Mouse (Mus musculus) liver, embryonic 13.5 days (tissue): Measurements from ENCODE around the gene Ankrd36. TPM values are rescaled to one million over a fixed set of nuclear protein-coding genes. Genes with fewer than 3 reads are reported as not detected.

Source experiments
- ATAC-seq: fragments of 200-750 bp; cut with Nextera tagmentation; 2 replicates; pipeline ENCODE4 v1.8.0; 2017; ENCODE audit warnings: low read depth, mild to moderate bottlenecking, moderate number of reproducible peaks, moderate library complexity
- DNase-seq: peaks from one replicate; pipeline ENCODE4 v3.0.0; 2022
- H3K27ac ChIP-seq: fragments of 300-500 bp; sonication (generic); 2 replicates; pipeline ENCODE4 v1.5.1; 2015; ENCODE audit warnings: moderate library complexity, mild to moderate bottlenecking, inconsistent platforms
- H3K27me3 ChIP-seq: fragments of 300-500 bp; sonication (generic); 2 replicates; pipeline ENCODE4 v1.6.1; 2015; ENCODE audit warnings: mild to moderate bottlenecking, inconsistent platforms
- H3K36me3 ChIP-seq: fragments of 300-500 bp; sonication (generic); 2 replicates; pipeline ENCODE4 v1.6.1; 2015; ENCODE audit warnings: mild to moderate bottlenecking, inconsistent platforms
- H3K4me1 ChIP-seq: fragments of 300-500 bp; sonication (generic); replicated peaks from 2 replicates; pipeline ENCODE4 v1.6.1; 2015; ENCODE audit warnings: inconsistent platforms
- H3K4me2 ChIP-seq: fragments of 300-500 bp; sonication (generic); 2 replicates; pipeline ENCODE4 v1.6.1; 2015; ENCODE audit warnings: inconsistent platforms, mild to moderate bottlenecking, moderate library complexity
- H3K4me3 ChIP-seq: fragments of 300-500 bp; sonication (generic); replicated peaks from 2 replicates; pipeline ENCODE4 v1.5.1; 2015; ENCODE audit warnings: mild to moderate bottlenecking, inconsistent platforms
- H3K9ac ChIP-seq: fragments of 300-500 bp; sonication (generic); 2 replicates; pipeline ENCODE4 v1.6.1; 2015; ENCODE audit warnings: mild to moderate bottlenecking, inconsistent platforms
- H3K9me3 ChIP-seq: fragments of 300-500 bp; sonication (generic); replicated peaks from 2 replicates; pipeline ENCODE4 v1.6.1; 2016; ENCODE audit warnings: inconsistent platforms
- WGBS: fragments of 180-500 bp; shearing (Covaris S2); methylation state at CpG from one replicate; pipeline ENCODE4 v1.1.7; 2015; ENCODE audit not compliant: insufficient replicate concordance; 5-methylcytosine and 5-hydroxymethylcytosine counted together
- polyA plus RNA-seq: library from polyadenylated mRNA; unstranded; fragments of >200 nt; fragmentation: Nextera tagmentation; extraction: Ambion mirVana; gene quantifications from 2 replicates; pipeline ENCODE4 v1.2.1, GENCODE M21; 2015

The Ankrd36 gene
- polyA plus RNA-seq, 1 experiment from 2014 or later, result 1.5 TPM

GRCm38 (mm10) chr11:5684283-5684682 lies 114.8 kb downstream of the Ankrd36 start:
- no peak overlapping the region for H3K4me2 ChIP-seq
- WGBS, result 31% methylated on average over 7 of the region's 7 CpGs
- no peaks in the 10 kb centered on the region for H3K9me3 ChIP-seq
- no peak overlapping the region for H3K4me3 ChIP-seq
- no peaks in the 10 kb centered on the region for H3K36me3 ChIP-seq
- DNase-seq, result no peak
- H3K9ac ChIP-seq, result no peak overlapping the region
- ATAC-seq, result no peak
- H3K27ac ChIP-seq, result no peak overlapping the region
- H3K4me1 ChIP-seq, result no peaks in the 10 kb centered on the region
- H3K27me3 ChIP-seq, result no peaks in the 10 kb centered on the region

DNA sequence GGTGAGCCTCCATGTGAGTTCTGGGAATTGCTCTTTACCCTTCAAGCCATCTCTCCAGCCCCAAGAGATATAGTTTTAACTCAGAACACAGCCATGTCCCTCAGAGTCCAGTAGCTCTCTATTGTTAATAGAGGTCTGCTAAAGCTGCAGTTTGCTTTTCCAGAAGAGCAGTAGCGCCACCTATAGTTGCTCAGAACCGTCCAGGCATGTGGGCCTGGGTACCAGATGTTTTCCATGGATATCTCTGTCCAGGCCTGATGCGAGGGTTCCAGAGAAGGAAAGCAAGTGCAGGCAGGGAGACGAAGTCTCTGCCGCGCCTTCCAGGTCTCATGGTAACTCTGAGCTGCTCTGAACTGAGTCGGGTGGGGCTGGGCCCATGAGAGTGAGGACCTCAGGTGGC lies 122.3 kb downstream of the Ankrd36 start:
- ATAC-seq, result no peak
- 25% methylated on average over 7 of the region's 7 CpGs for WGBS
- Histone ChIP-seq H3K27ac (no peak overlapping the region), H3K36me3 (no peaks in the 10 kb centered on the region), H3K4me3 (no peak overlapping the region), H3K4me1 (no peaks in the 10 kb centered on the region), H3K4me2 (no peak overlapping the region), H3K27me3 (no peaks in the 10 kb centered on the region; the same call in 1 of the 2 replicates), H3K9ac (no peak overlapping the region), H3K9me3 (no peaks in the 10 kb centered on the region)
- DNase-seq, result no peak

DNA sequence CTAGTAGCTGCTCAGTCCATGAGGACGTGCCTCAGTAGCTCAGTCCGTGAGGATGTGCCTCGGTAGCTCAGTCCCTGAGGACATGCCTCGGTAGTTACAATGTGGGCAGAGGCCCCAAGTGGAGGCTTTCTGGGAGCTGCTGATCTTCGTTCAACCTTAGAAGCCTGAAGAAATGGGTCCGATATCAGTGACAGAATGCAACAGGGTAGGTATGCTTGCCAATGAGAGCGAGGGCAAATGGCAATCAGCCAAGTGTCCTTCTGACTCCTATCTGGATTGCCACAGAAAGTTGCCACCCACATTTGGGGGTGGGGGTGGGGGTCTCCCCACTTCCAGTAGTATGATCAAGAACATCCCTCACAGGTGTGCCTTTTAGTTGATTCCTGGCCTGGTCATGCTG lies 131.3 kb downstream of the Ankrd36 start:
- H3K36me3 ChIP-seq, result peaks cover 24% of the 10 kb centered on the region
- 67% methylated on average over 7 of the region's 7 CpGs for WGBS
- no peak overlapping the region for H3K4me2 ChIP-seq
- no peak overlapping the region for H3K27ac ChIP-seq
- H3K4me3 ChIP-seq, result no peak overlapping the region
- no peak for ATAC-seq
- no peak overlapping the region for H3K9ac ChIP-seq
- peaks cover 19% of the 10 kb centered on the region for H3K4me1 ChIP-seq
- H3K27me3 ChIP-seq, result no peaks in the 10 kb centered on the region
- no peak for DNase-seq
- no peaks in the 10 kb centered on the region for H3K9me3 ChIP-seq

- no peak overlapping the region for H3K4me3 ChIP-seq
- ATAC-seq, result no peak
- DNase-seq, result no peak
- H3K4me1 ChIP-seq, result peaks cover 24% of the 10 kb centered on the region
- peaks cover 24% of the 10 kb centered on the region for H3K36me3 ChIP-seq
- 21% methylated on average over 2 of the region's 2 CpGs for WGBS
- H3K27me3 ChIP-seq, result no peaks in the 10 kb centered on the region
- no peak overlapping the region for H3K4me2 ChIP-seq
- no peak overlapping the region; the same call in 1 of the 2 replicates for H3K27ac ChIP-seq
- H3K9me3 ChIP-seq, result no peaks in the 10 kb centered on the region
- no peak overlapping the region for H3K9ac ChIP-seq
These were observed 131.8 kb downstream of the Ankrd36 start for GRCm38 (mm10) chr11:5701300-5701699.

GRCm38 (mm10) chr11:5701821-5702220 lies 132.3 kb downstream of the Ankrd36 start:
- Histone ChIP-seq H3K4me1 (peaks cover 30% of the 10 kb centered on the region), H3K27ac (no peak overlapping the region; the same call in 1 of the 2 replicates), H3K27me3 (no peaks in the 10 kb centered on the region), H3K9me3 (no peaks in the 10 kb centered on the region), H3K4me2 (no peak overlapping the region), H3K4me3 (no peak overlapping the region), H3K9ac (no peak overlapping the region), H3K36me3 (peaks cover 24% of the 10 kb centered on the region)
- no peak for ATAC-seq
- DNase-seq, result no peak
- 89% methylated on average over 1 of the region's 1 CpGs for WGBS

DNA sequence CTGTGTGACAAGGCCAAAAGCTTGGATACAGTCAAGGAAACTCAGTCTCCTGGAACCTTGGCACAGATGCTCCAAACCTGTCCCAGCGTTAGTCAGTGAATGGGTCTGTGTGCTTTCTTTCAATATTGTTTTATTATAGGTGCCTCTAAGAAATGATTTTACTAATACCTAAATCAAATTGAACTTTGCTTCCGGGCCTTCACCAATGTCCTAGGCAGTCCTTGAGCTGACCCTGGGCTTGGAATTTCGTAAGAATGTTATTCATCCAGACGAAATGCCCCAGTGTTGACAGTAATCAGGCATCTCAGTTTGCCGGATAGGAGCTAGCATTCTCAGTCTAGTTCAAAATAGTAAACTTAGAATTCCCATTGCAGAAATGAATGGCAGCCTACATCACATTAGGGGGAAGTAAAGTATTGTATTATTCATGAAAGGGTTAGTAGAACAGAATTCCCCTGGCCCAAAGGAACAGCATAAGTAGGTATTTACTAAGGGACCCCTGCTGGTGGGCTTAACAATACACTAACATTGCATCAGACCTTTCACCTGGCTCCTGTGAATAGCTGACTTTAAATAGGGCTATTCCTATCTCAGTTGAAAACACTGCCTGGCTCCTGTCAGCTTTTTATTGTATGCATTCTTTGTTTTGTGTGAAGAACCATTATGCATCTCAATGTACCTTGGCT lies 132.9 kb downstream of the Ankrd36 start:
- Histone ChIP-seq H3K27me3 (no peaks in the 10 kb centered on the region), H3K36me3 (peaks cover 24% of the 10 kb centered on the region), H3K4me1 (peaks cover 32% of the 10 kb centered on the region), H3K9ac (no peak overlapping the region), H3K27ac (no peak overlapping the region), H3K4me3 (no peak overlapping the region), H3K4me2 (no peak overlapping the region), H3K9me3 (no peaks in the 10 kb centered on the region)
- 81% methylated on average over 5 of the region's 5 CpGs for WGBS
- ATAC-seq (no peak), DNase-seq (no peak)

DNA sequence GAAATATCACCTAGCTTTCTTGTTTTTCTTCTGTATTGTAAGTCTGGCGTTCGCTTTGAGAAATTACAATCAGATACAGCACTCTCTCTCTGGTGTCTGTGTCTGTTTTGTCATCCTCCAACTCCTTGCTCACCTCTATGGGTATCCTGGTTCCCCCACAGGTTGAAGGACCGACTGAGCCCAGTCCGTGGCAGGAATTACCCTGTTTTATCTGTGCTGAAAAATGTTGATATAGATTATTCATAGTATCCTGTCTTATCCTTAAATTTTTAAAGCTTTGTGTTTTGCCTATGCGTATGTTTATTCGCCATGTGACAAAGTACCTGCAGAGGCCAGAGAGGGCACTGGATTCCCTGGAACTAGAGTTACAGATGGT lies 133.5 kb downstream of the Ankrd36 start:
- H3K27ac ChIP-seq, result no peak overlapping the region
- peaks cover 32% of the 10 kb centered on the region for H3K4me1 ChIP-seq
- H3K36me3 ChIP-seq, result peaks cover 24% of the 10 kb centered on the region
- no peak overlapping the region for H3K9ac ChIP-seq
- H3K4me3 ChIP-seq, result no peak overlapping the region
- no peak for DNase-seq
- no peaks in the 10 kb centered on the region for H3K9me3 ChIP-seq
- ATAC-seq, result no peak
- H3K4me2 ChIP-seq, result no peak overlapping the region
- no peaks in the 10 kb centered on the region for H3K27me3 ChIP-seq
- WGBS, result 77% methylated on average over 6 of the region's 6 CpGs

DNA sequence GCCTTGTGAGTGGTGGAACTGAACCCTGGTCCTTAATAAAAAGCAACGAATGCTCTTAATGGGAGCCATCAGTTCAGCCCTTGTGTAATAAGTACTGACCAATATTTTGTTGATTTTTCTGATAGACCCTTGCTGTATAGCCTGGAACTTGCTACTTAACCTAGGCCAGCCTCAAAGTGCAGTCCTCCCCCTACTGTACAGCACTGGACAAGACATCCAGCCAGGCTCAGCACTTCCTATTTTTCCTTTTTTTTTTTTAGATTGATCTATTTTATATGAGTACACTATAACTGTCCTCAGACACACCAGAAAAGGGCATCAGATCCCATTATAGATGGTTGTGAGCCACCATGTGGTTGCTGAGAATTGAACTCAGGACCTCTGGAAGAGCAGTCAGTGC lies 133.9 kb downstream of the Ankrd36 start:
- WGBS, result 67% methylated on average over 1 of the region's 1 CpGs
- Histone ChIP-seq H3K4me2 (no peak overlapping the region), H3K9ac (no peak overlapping the region), H3K36me3 (peaks cover 24% of the 10 kb centered on the region), H3K4me1 (peaks cover 34% of the 10 kb centered on the region), H3K27ac (no peak overlapping the region), H3K27me3 (no peaks in the 10 kb centered on the region), H3K9me3 (no peaks in the 10 kb centered on the region), H3K4me3 (no peak overlapping the region)
- DNase-seq (no peak), ATAC-seq (no peak)

DNA sequence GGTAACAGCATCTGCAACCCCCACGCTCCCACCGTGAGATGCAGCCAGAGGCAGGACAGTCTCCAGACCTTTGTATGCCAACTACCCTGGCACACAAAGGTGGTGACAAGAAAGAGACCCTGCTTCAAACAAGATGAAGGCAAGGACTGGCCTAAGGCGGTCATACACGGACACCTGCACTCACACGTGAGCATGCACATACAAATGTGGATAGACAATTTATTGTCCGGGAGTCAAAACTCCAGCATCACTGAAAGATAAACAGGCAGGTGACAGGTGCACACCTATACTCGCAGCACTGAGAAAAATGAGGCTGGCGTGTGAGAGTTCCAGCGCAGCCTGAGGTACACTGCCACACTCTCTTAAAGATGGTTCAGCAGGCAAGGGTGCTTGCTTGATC lies 136.5 kb downstream of the Ankrd36 start:
- Histone ChIP-seq H3K27ac (no peak overlapping the region), H3K27me3 (no peaks in the 10 kb centered on the region), H3K36me3 (peaks cover 24% of the 10 kb centered on the region), H3K4me3 (peak overlapping the region; percentile 98), H3K9ac (peak overlapping the region; percentile 96), H3K4me2 (peak overlapping the region; percentile 80), H3K4me1 (peaks cover 30% of the 10 kb centered on the region), H3K9me3 (no peaks in the 10 kb centered on the region)
- ATAC-seq (no peak), DNase-seq (no peak)
- WGBS, result 86% methylated on average over 9 of the region's 9 CpGs

DNA sequence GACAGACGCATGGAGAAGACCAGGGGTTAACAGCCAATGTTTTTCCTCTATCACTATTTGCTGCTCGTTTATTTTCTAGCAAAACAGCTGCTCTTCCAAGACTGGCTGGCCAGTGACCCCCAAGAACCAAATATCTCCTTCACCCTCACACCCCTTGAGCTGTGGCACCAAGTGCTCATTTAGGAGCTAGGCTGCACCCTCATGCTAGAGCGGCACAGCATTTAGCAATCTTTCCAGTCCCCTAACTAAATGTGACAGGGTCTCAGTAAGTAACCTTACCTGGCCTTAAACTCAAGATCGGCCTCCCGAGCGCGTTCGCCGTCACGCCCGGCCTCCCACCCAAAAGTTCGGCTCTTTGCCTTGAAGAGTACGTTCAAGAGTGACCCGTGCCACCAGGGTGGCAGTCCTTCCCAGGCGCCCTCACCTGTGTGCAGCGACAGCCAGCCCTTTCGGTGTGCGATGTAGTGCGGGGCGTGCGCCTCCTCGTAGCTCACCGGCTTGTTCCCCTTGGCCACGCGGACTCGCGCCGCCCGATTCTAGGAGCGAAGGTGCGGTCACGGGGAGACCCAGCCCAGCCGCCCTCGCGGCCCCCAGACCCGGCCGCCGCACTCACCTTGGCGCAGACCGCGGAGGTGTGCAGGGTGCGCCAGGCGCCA lies 137.5 kb downstream of the Ankrd36 start:
- under 1% methylated on average over 43 of the region's 43 CpGs for WGBS
- DNase-seq, result peak; percentile 47

DNA sequence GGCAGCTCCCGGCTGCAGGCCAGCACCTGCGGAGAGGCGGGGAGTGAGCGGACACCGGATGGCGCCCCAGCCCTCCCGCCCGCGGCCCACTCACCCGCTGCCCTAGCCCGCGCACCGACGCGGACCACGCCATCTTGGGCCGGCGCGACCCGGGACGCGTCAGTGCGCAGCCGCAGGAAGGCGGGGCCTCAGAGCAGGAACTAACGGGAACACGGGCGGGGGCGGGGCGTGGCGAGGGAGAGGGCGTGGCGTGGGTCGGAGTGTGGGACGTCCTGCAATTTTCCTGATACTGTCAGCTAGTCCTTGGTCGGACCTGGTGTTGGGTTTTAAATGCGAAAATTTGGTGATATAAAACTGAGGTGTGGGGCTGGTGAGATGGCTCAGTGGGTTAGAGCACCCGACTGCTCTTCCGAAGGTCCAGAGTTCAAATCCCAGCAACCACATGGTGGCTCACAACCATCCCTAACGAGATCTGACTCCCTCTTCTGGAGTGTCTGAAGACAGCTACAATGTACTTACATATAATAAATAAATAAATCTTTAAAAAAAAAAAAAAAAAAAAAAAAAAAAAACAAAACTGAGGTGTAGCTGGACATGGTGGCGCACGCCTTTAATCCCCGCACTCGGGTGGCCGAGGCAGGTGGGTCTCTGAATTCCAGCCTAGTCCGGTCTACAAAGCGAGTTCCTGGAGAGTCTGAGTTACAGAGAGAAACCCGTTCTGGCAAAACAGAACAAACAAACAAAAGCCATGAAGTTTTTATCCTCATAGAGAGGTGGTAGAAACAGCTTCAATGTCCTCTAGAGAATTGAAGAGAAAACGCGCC lies 138.3 kb downstream of the Ankrd36 start:
- H3K27me3 ChIP-seq, result no peaks in the 10 kb centered on the region
- DNase-seq, result peak; percentile 86
- H3K9me3 ChIP-seq, result no peaks in the 10 kb centered on the region
- peak overlapping the region; percentile 96 for H3K9ac ChIP-seq
- H3K4me1 ChIP-seq, result peaks cover 18% of the 10 kb centered on the region
- H3K4me3 ChIP-seq, result peak overlapping the region; percentile 98
- H3K4me2 ChIP-seq, result peak overlapping the region; percentile 80
- 17% methylated on average over 50 of the region's 50 CpGs for WGBS
- H3K27ac ChIP-seq, result peak overlapping the region; percentile 70
- peak; percentile 95 for ATAC-seq
- H3K36me3 ChIP-seq, result peaks cover 21% of the 10 kb centered on the region

More for the DNA sequence above, 137.5 kb downstream of the Ankrd36 start:
- peak overlapping the region; percentile 80 for H3K4me2 ChIP-seq
- no peaks in the 10 kb centered on the region for H3K9me3 ChIP-seq
- peak; percentile 82 for ATAC-seq
- H3K4me3 ChIP-seq, result peak overlapping the region; percentile 98
- peak overlapping the region; percentile 96 for H3K9ac ChIP-seq
- peaks cover 24% of the 10 kb centered on the region for H3K36me3 ChIP-seq
- H3K27me3 ChIP-seq, result no peaks in the 10 kb centered on the region
- H3K27ac ChIP-seq, result peak overlapping the region; percentile 70
- H3K4me1 ChIP-seq, result peaks cover 21% of the 10 kb centered on the region
